Mouse (Mus musculus): Measurements from ENCODE around the gene Opcml.

The Opcml gene

DNA sequence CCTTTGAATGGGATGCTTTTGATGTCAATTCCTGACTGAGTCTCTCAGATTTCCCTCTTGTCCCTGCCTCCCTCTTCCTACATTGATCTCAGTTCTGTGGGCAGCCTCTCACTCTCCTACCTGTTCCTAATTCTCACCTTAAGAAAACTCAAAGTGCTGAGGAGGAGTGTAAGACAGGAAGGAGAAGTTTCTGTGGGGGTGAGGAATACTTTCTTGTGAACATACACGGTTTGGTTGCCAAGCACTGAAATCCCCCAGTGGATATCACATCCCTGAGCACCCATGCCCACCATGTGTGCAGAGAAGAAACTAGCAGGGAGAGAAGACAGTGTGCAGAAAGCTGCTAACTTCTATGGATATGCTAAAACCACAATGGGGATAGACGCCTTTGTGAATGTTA, 1141.5 kb downstream of the Opcml start:
- no peak for DNase-seq (ENCODE audit: low read depth, low spot score)

DNA sequence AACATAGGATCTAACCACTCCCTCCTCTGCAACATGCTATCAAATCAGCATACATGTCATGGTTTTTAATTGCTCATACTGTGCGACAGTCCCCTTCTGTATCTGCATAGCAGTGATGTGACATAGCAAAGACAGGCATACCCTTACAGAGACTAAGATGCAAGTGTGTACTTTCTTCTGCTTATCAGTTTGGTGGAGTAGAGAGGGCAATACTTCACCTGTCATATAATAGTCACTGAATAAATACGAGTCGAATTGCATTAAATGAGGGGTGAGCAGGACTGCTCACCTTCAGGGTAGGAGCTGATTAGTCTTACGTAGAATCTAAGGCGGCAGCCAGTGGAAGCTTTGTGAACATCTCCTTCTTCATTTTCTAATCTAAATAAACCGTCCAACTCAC, 1146.6 kb downstream of the Opcml start:
- no peak for DNase-seq (ENCODE audit: low read depth, low spot score)

DNA sequence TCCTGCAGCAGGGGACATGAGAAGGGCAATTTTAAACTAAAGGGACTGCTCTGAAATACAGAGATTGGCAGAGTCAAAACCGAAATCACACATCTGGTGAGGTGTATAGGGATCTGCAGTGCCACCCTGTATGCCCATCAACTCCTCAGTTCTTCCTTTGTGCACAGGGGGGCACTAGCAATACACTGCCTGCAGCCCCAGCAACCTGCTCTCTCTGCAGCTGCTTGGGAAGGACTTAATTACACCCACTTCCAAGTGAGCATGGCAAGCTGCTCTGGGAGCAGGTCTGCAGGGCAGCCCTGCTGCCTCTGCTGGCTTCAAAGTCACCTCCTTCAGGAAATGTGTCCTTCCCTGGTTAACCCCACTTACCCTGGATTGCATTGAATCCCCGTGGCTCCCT, 1147.4 kb downstream of the Opcml start:
- no peak for DNase-seq (ENCODE audit: low read depth, low spot score)

DNA sequence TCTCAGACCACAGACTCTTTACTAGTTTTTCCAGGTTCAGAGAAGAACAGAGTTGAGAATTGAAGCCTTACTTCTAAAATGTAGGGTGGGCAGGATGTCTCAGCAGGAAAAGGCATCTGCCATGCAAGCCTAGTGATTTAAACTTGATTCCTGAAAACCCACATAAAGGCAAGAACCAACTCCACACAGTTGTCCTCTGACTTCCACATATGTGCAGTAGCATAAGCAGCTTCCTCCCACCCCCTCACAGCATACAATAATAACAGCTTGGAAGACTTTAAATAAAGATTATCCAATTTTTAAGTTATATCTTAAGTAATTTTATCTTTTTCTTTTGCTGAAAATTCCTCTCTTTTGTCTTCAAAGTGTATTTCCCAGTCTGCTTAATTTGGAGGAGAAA, 1150.3 kb downstream of the Opcml start:
- no peak for DNase-seq (ENCODE audit: low read depth, low spot score)

DNA sequence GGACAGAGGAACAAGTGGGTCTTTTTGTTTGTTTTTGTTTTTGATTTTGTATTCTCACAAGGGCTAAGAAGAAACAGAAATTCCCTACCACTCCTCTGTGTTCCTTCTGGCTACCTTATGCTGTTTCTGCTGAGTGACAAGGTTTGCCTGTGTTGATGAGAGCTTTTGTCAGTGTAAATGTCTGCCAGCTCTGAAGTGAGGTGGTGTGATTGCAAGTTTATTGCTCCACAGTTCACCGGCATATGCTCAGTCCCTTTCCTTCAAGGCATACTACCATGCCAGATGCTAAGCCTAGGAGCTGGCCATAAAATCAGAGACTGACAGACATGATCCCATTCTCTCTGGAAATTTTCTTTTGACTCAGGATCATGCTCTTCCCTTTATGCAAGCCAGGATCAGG, 1178.9 kb downstream of the Opcml start:
- no peak for DNase-seq (ENCODE audit: low read depth, low spot score)

All from retina, adult 2 months (tissue).